Comparison of ENCODE assay signal across 14 mouse cellular contexts in genomic region chr17:64141856-64142255, GRCm38 (mm10).
DNase-seq lines count a peak whose midpoint lies in the region; ATAC-seq lines count a peak whose summit lies in the region.
"Had no signal": no experiment of that assay in that cellular context is flagged by ENCODE, and none has a peak within 500 bp of the region (broad histone marks: within the 10 kb centered on the region; RNA-seq: fewer than 3 reads in every experiment).

No protein-coding gene starts in this region.

- 0 out of 2 replicates have a peak, but pooled peaks have one; percentile 34 for ATAC-seq in hindbrain, embryonic 16.5 days
- no peak for ATAC-seq in hindbrain, embryonic 11.5 days (ENCODE audit: low FRiP score)
- peak; percentile 77 for ATAC-seq in heart, embryonic 12.5 days (ENCODE audit: insufficient number of reproducible peaks, low FRiP score)
- ATAC-seq in midbrain, embryonic 14.5 days (ENCODE audit: low FRiP score, low TSS enrichment), result peak; percentile 57; the same call in 1 of the 2 replicates

- H3K4me3 ChIP-seq in hindbrain, embryonic 16.5 days (ENCODE audit: low read length), result no peak overlapping the region
- no peak overlapping the region for H3K4me3 ChIP-seq in hindbrain, embryonic 11.5 days (ENCODE audit: low read depth, low read length)
- H3K4me3 ChIP-seq in heart, embryonic 12.5 days, result no peak overlapping the region
- no peak overlapping the region for H3K4me3 ChIP-seq in midbrain, embryonic 14.5 days (replicated peaks; ENCODE audit: low read depth, low read length)
- H3K4me3 ChIP-seq: embryonic facial prominence, embryonic 15.5 days; left cerebral cortex, adult 2 months; neural tube, embryonic 15.5 days; stomach, embryonic 15.5 days had no signal

- H3K4me2 ChIP-seq in hindbrain, embryonic 16.5 days (ENCODE audit: low read length), result no peak overlapping the region
- H3K4me2 ChIP-seq in hindbrain, embryonic 11.5 days (replicated peaks; ENCODE audit: low read depth, low read length), result no peak overlapping the region
- H3K4me2 ChIP-seq in heart, embryonic 12.5 days, result peak overlapping the region; percentile 18; the same call in 1 of the 2 replicates
- H3K4me2 ChIP-seq in midbrain, embryonic 14.5 days (ENCODE audit: low read length), result no peak overlapping the region
- H3K4me2 ChIP-seq: embryonic facial prominence, embryonic 15.5 days; neural tube, embryonic 15.5 days; stomach, embryonic 15.5 days had no signal

- no peak overlapping the region for H3K9ac ChIP-seq in hindbrain, embryonic 16.5 days (ENCODE audit: low read depth, low read length)
- H3K9ac ChIP-seq in hindbrain, embryonic 11.5 days (ENCODE audit: low read depth, low read length), result no peak overlapping the region
- H3K9ac ChIP-seq in heart, embryonic 12.5 days, result no peak overlapping the region
- H3K9ac ChIP-seq in midbrain, embryonic 14.5 days (replicated peaks; ENCODE audit: low read length), result no peak overlapping the region
- H3K9ac ChIP-seq: embryonic facial prominence, embryonic 15.5 days; neural tube, embryonic 15.5 days; stomach, embryonic 15.5 days had no signal

- peaks cover 10% of the 10 kb centered on the region for H3K4me1 ChIP-seq in hindbrain, embryonic 16.5 days (ENCODE audit: control insufficient read depth, insufficient read depth, low read depth, low read length)
- no peaks in the 10 kb centered on the region for H3K4me1 ChIP-seq in hindbrain, embryonic 11.5 days (replicated peaks; ENCODE audit: control insufficient read depth, insufficient read depth, low read length)
- H3K4me1 ChIP-seq in heart, embryonic 12.5 days (replicated peaks), result peaks cover 32% of the 10 kb centered on the region
- H3K4me1 ChIP-seq in midbrain, embryonic 14.5 days (ENCODE audit: control insufficient read depth, insufficient read depth, low read length), result peaks cover 16% of the 10 kb centered on the region
- H3K4me1 ChIP-seq: embryonic facial prominence, embryonic 15.5 days; stomach, embryonic 15.5 days had no signal

- no peak for DNase-seq in hindbrain, embryonic 11.5 days (ENCODE audit: low spot score)
- DNase-seq in heart, adult 18-20 months, result peak; percentile 42 to 44
- peak; percentile 40 for DNase-seq in midbrain, embryonic 14.5 days
- no peak for DNase-seq in spleen, postnatal 36 days (ENCODE audit: low spot score in 2 of 2)
- no peak for DNase-seq in testis, postnatal 14 days (ENCODE audit: low spot score)
- DNase-seq: kidney, adult 11 months; liver; right cerebral cortex, postnatal 14 days had no signal

- H3K27ac ChIP-seq in hindbrain, embryonic 16.5 days (ENCODE audit: low read depth, low read length), result peak overlapping the region; percentile 29; the same call in 1 of the 2 replicates
- no peak overlapping the region for H3K27ac ChIP-seq in hindbrain, embryonic 11.5 days (ENCODE audit: low read depth, low read length)
- H3K27ac ChIP-seq in heart, embryonic 12.5 days (ENCODE audit: poor library complexity, severe bottlenecking), result peak overlapping the region; percentile 38
- H3K27ac ChIP-seq in midbrain, embryonic 14.5 days (replicated peaks; ENCODE audit: low read depth, low read length), result no peak overlapping the region
- H3K27ac ChIP-seq: embryonic facial prominence, embryonic 15.5 days; left cerebral cortex, adult 2 months; stomach, embryonic 15.5 days had no signal

- H3K36me3 ChIP-seq in hindbrain, embryonic 16.5 days (ENCODE audit: control insufficient read depth, insufficient read depth, low read length), result 0 out of 2 replicates have a peak, but pooled peaks cover 3% of the 10 kb centered on the region
- no peaks in the 10 kb centered on the region for H3K36me3 ChIP-seq in hindbrain, embryonic 11.5 days (ENCODE audit: control insufficient read depth, insufficient read depth, low read length)
- peaks cover 19% of the 10 kb centered on the region for H3K36me3 ChIP-seq in heart, embryonic 12.5 days
- H3K36me3 ChIP-seq in midbrain, embryonic 14.5 days (ENCODE audit: control insufficient read depth, insufficient read depth, low read length), result peaks cover 16% of the 10 kb centered on the region
- H3K36me3 ChIP-seq: neural tube, embryonic 15.5 days had no signal

- H3K9me3 ChIP-seq in hindbrain, embryonic 16.5 days (ENCODE audit: control insufficient read depth, low read length), result no peaks in the 10 kb centered on the region
- H3K9me3 ChIP-seq in hindbrain, embryonic 11.5 days (ENCODE audit: control insufficient read depth, low read length), result no peaks in the 10 kb centered on the region
- no peaks in the 10 kb centered on the region for H3K9me3 ChIP-seq in heart, embryonic 12.5 days (replicated peaks)
- H3K9me3 ChIP-seq in midbrain, embryonic 14.5 days (ENCODE audit: control insufficient read depth, low read length), result no peaks in the 10 kb centered on the region
- H3K9me3 ChIP-seq: embryonic facial prominence, embryonic 15.5 days; neural tube, embryonic 15.5 days; stomach, embryonic 15.5 days had no signal

- 59% methylated on average over 9 of the region's 9 CpGs for WGBS in hindbrain, embryonic 16.5 days
- 76% methylated on average over 9 of the region's 9 CpGs for WGBS in hindbrain, embryonic 11.5 days
- 29% methylated on average over 9 of the region's 9 CpGs for WGBS in heart, embryonic 12.5 days
- 50% methylated on average over 9 of the region's 9 CpGs for WGBS in midbrain, embryonic 14.5 days

- H3K27me3 ChIP-seq in hindbrain, embryonic 16.5 days (replicated peaks; ENCODE audit: control insufficient read depth, insufficient read depth, low read length), result no peaks in the 10 kb centered on the region
- no peaks in the 10 kb centered on the region for H3K27me3 ChIP-seq in hindbrain, embryonic 11.5 days (ENCODE audit: control insufficient read depth, insufficient read depth, low read length)
- H3K27me3 ChIP-seq in heart, embryonic 12.5 days (replicated peaks), result no peaks in the 10 kb centered on the region
- no peaks in the 10 kb centered on the region for H3K27me3 ChIP-seq in midbrain, embryonic 14.5 days (ENCODE audit: control insufficient read depth, insufficient read depth, low read length)
- H3K27me3 ChIP-seq: embryonic facial prominence, embryonic 15.5 days; neural tube, embryonic 15.5 days; stomach, embryonic 15.5 days had no signal

Comparison
In these comparisons a context has a peak if more than half of its experiments do, and no peak if none do; other contexts are left out.
1. H3K27ac ChIP-seq: peak in hindbrain, embryonic 16.5 days (single experiment) and heart, embryonic 12.5 days (single experiment); none in hindbrain, embryonic 11.5 days (single experiment) and midbrain, embryonic 14.5 days (single experiment).
2. DNase-seq: peak in heart, adult 18-20 months (2 of 2) and midbrain, embryonic 14.5 days (single experiment); none in hindbrain, embryonic 11.5 days (single experiment), spleen, postnatal 36 days (0 of 2) and testis, postnatal 14 days (single experiment).